Mouse (Mus musculus): ENCODE data around the gene Kirrel3.

- TF ChIP-seq CTCF (IDR thresholded peaks at IDR 0.05; ENCODE audit: insufficient read depth, low read length) = no peak
- TF ChIP-seq POLR2A (IDR thresholded peaks at IDR 0.05; ENCODE audit: borderline replicate concordance, extremely low read depth, low read depth, low read length) = no peak
These were observed 210.0 kb downstream of the Kirrel3 start for GRCm38 (mm10) chr9:34695646-34696045.
